Mouse (Mus musculus) spleen, adult 10 weeks (tissue): ENCODE measurements around the gene Bnc1. TPM values are rescaled to one million over a fixed set of nuclear protein-coding genes. Genes with fewer than 3 reads are reported as not detected.

Source experiments
- polyA plus RNA-seq: library from polyadenylated mRNA; stranded (reverse); fragments of 350-450 nt; fragmentation: Illumina TruSeq; extraction: RNeasy Lipid Tissue Mini Kit (QIAGEN cat#74804); gene quantifications from one replicate; pipeline ENCODE4 v1.2.3, GENCODE M21; 2015; ENCODE audit warnings: low replicate concordance; ENCODE audit not compliant: insufficient read depth

Bnc1 gene
- 0.23 TPM for polyA plus RNA-seq

DNA sequence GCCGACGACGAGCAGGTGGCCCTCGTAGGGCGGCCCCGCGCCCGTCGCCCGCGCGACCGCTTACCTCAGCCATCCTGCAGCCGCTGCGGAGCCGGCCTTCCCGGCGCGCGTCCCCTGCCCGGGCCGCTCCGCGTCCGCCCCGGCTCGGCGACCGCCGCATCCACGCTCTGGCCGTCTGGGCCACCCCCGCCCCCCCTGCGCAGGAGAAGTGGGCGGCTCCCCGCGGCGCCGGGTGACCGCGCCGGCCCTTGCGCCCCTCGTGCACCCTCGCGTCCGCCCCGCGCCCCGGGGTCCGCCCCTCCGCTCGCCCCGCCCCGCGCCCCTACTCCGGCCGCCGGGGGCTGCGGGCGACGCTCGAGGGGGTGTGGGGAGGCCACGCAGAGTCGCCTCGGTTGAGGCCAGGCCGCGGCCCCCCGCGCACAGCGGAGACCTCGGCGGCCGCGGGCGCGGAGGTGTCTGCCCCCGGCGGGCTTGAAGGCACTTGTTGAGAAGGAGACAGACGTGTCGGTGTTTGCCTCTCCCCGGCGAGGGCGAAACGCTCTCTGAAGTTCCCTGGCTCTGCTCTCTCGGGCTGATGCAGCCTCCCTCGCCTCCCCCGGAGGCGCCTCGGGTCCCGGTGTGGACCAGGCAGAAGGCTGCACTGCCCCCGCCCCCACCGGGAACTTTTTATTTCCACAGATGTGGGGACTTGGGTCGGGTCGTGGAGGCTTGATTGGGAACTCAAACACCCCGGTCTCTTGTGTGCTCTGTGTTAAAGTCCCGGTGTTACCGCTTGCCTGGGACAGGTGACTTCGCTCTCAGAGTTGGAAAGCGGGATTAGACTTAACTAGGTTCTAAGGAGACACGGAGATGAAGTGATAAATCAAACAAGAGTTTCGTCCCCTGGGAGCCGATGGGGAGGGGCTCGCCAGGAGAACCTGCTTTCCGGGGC is at the start of gene Bnc1:
TSS of gene Bnc1 (minus strand) at position 162 of the 931 bp plus-strand sequence.

DNA sequence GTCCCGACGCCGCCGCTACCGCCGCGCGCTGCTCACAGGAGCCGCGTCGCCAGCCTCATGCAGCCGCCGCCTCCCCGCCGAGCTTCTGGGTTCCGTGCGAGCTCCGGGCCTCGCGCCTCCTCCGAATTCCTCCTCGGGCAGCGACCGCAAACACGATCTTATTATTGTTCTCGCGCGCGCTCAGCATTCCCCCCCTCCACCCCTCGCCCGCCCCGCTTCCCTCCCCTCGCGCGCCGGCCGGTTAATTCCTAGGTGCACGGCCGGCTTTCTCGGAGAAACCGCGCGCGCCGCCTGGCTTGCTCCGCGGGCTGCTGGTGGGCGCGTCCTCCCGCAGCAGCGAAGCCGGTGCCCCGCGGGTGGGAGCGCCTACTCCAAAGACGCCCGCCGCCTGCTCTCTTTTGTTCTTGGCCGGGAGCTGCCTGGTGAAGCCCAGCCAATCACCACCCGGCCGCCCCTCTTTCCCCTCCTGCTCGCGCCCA is 57.8 kb downstream of the Bnc1 start, which contains the start of gene Hdgfl3:
TSS of gene Hdgfl3 (minus strand) at position 207 of the 479 bp plus-strand sequence.

Other genes with a start within 250 kb of the Bnc1 start
- 97.6 TPM for gene Ramac, start 229.4 kb downstream of the Bnc1 start, polyA plus RNA-seq
- gene 3110040N11Rik, start 202.8 kb downstream of the Bnc1 start, polyA plus RNA-seq = 22.3 TPM
- gene Btbd1, start 162.9 kb downstream of the Bnc1 start, polyA plus RNA-seq = 128 TPM
- not detected for gene Gm10160, start 136.5 kb downstream of the Bnc1 start, polyA plus RNA-seq
- 183 TPM for gene Tm6sf1, start 133.3 kb downstream of the Bnc1 start, polyA plus RNA-seq
- 8.9 TPM for gene Hdgfl3, start 57.8 kb downstream of the Bnc1 start, polyA plus RNA-seq
- gene Sh3gl3, start 181.5 kb upstream of the Bnc1 start, polyA plus RNA-seq = 3.2 TPM